Mouse (Mus musculus) cortical plate, adult 2 months (tissue): ENCODE data around the gene Msi1.
"Not testable (repeated sequence)": the region's sequence is repeated elsewhere in the genome, so short reads cannot be mapped to it uniquely, and the experiment has no call there.

ENCODE experiments used
- CTCF ChIP-seq: fragments of 200-500 bp; IDR thresholded peaks from 2 replicates; pipeline ENCODE4 v1.5.1; 2011; ENCODE audit warnings: mild to moderate bottlenecking, control low read depth, low read length; ENCODE audit not compliant: insufficient read depth; ENCODE audit errors: extremely low read depth
- POLR2A ChIP-seq: fragments of 200-500 bp; IDR thresholded peaks from 2 replicates; pipeline ENCODE4 v1.6.1; 2011; ENCODE audit warnings: mild to moderate bottlenecking, low read length, control low read depth; ENCODE audit not compliant: insufficient read depth; ENCODE audit errors: extremely low read depth

DNA sequence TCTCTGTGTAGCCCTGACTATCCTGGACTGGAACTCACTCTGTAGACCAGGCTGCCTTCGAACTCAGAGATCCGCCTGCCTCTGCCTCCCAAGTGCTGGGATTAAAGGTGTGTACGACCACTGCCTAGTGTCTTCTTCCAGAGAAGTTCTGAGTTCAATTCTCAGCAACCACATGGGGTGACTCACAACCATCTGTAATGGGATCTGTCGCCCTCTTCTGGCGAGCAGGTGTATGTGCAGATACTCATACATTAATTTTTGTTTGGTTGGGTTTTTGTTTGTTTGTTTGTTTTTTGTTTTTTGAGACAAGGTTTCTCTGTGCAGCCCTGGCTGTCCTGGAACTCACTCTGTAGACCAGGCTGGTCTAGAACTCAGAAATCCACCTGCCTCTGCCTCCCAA, 13.3 kb downstream of the Msi1 start:
- peak; percentile 35; the same call in 1 of the 2 replicates for TF ChIP-seq CTCF
- not testable (repeated sequence) for TF ChIP-seq POLR2A
